Mouse (Mus musculus) lung, embryonic 16.5 days (tissue): Measurements from ENCODE around the gene Gm17657. TPM values are rescaled to one million over a fixed set of nuclear protein-coding genes. Genes with fewer than 3 reads are reported as not detected.

Experiments used
- ATAC-seq: fragments of 200-750 bp; cut with Nextera tagmentation; 2 replicates; pipeline ENCODE4 v1.8.0; 2017; ENCODE audit warnings: low read depth, mild to moderate bottlenecking, moderate library complexity
- H3K27ac ChIP-seq: fragments of 300-500 bp; sonication (generic); 2 replicates; pipeline ENCODE4 v1.5.1; 2014; ENCODE audit warnings: mild to moderate bottlenecking, control low read depth, low read length
- H3K27me3 ChIP-seq: fragments of 300-500 bp; sonication (generic); 2 replicates; pipeline ENCODE4 v1.6.1; 2014; ENCODE audit warnings: low read depth, low read length, mixed read lengths; ENCODE audit not compliant: control insufficient read depth, insufficient read depth
- H3K36me3 ChIP-seq: fragments of 300-500 bp; sonication (generic); 2 replicates; pipeline ENCODE4 v1.6.1; 2014; ENCODE audit warnings: low read length; ENCODE audit not compliant: control insufficient read depth, insufficient read depth
- H3K4me1 ChIP-seq: fragments of 300-500 bp; sonication (generic); replicated peaks from 2 replicates; pipeline ENCODE4 v1.6.1; 2014; ENCODE audit warnings: low read length, mixed read lengths; ENCODE audit not compliant: control insufficient read depth, insufficient read depth
- H3K4me2 ChIP-seq: fragments of 300-500 bp; sonication (generic); 2 replicates; pipeline ENCODE4 v1.6.1; 2014; ENCODE audit warnings: low read depth, low read length, control low read depth
- H3K4me3 ChIP-seq: fragments of 300-500 bp; sonication (generic); 2 replicates; pipeline ENCODE4 v1.5.1; 2014; ENCODE audit warnings: mild to moderate bottlenecking, low read length, control low read depth
- H3K9ac ChIP-seq: fragments of 300-500 bp; sonication (generic); 2 replicates; pipeline ENCODE4 v1.6.1; 2014; ENCODE audit warnings: low read length, control low read depth
- H3K9me3 ChIP-seq: fragments of 300-500 bp; sonication (generic); 2 replicates; pipeline ENCODE4 v1.6.1; 2016; ENCODE audit warnings: low read length; ENCODE audit not compliant: control insufficient read depth
- WGBS: fragments of 180-500 bp; shearing (Covaris S2); extraction: QIAGEN DNeasy Blood & Tissue Kit; methylation state at CpG from one replicate; pipeline ENCODE4 v1.1.7; 2014; 5-methylcytosine and 5-hydroxymethylcytosine counted together
- polyA plus RNA-seq: library from polyadenylated mRNA; unstranded; fragments of >200 nt; fragmentation: Nextera tagmentation; extraction: Ambion mirVana; gene quantifications from 2 replicates; pipeline ENCODE4 v1.2.1, GENCODE M21; 2015

The Gm17657 gene
- polyA plus RNA-seq: not detected in 2 replicates

DNA sequence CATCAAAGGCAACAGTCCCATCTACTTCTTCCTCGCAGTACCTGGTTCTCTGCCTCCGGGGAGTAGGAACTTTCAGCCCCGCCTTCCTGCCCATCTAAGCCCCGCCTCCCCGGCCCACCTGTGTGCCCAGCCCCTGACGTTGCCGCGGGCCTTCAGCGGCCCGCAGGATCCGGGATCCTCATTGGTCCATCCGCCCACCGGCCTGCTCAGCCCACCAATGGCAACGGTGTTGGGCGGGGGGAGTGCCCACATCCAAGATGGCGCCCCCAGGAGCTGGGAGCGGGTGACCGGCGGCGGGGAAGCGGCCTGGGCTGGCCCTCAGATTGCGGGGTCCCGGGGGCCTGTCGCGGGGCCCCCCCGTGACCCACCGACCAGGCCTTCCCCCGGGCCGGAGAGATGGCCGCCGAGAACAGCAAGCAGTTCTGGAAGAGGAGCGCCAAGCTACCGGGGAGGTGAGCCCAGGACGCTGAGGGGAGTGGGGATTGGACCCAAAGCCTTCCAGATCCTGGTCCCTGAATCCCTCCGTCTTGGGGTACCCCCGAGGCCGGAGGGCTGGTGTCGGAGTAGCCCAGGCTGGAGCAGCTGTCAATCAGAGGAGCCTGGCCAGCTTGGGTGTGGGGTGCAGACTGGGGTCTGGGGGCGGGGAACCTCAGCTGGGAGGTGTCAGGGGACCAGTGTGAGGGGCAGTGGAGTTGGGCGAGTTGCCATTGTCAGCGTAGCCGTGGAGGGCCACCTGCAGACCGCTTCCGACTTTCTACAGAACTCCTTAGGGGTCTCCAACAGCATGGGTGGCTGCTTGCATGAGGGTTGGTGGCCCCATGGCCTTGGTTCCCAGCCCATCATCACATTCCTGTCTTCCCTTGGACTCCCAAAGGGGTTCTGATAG lies at the start of gene Gm17657, which contains the start of gene Tbc1d22b:
Gene Gm17657, minus strand, starts transcription at position 96 of the 886 bp plus-strand sequence.
Gene Tbc1d22b, plus strand, starts transcription at position 243 of the 886 bp plus-strand sequence.
- H3K36me3 ChIP-seq: no peaks in the 10 kb centered on the region
- H3K27ac ChIP-seq: no peak within 1 kb of the TSS; the same call in 1 of the 2 replicates
- no peaks in the 10 kb centered on the region for H3K27me3 ChIP-seq
- peak within 1 kb of the TSS; percentile 79 for H3K4me3 ChIP-seq
- under 1% methylated on average over 44 of the region's 44 CpGs for WGBS
- ATAC-seq: peak; percentile 100
- H3K9ac ChIP-seq: peak within 1 kb of the TSS; percentile 93
- no peaks in the 10 kb centered on the region for H3K9me3 ChIP-seq
- peaks cover 22% of the 10 kb centered on the region for H3K4me1 ChIP-seq
- peak within 1 kb of the TSS; percentile 85 for H3K4me2 ChIP-seq

DNA sequence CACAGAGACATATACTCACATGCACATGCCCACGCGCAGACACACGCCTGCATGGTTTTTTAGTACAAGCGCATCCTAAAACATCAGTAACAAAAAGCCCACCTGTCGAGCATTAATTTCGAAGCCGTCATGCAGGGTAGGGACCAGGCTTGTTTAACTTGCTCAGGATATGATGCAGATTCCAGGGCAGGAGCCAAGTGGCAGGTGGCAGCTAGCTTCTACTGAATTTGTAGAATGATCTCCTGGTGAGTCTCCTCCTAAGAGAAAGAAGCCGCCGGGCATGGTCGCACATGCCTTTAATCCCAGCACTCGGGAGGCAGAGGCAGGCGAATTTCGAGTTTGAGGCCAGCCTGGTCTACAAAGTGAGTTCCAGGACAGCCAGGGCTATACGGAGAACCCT lies 49.6 kb upstream of the Gm17657 start:
- Histone ChIP-seq H3K9me3 (no peaks in the 10 kb centered on the region), H3K4me1 (no peaks in the 10 kb centered on the region), H3K36me3 (peaks cover 25% of the 10 kb centered on the region), H3K27me3 (no peaks in the 10 kb centered on the region), H3K4me2 (no peak overlapping the region), H3K4me3 (no peak overlapping the region), H3K9ac (no peak overlapping the region), H3K27ac (no peak overlapping the region)
- WGBS: 93% methylated on average over 14 of the region's 14 CpGs
- ATAC-seq: no peak

GRCm38 (mm10) chr17:29596771-29597132 lies 47.3 kb upstream of the Gm17657 start:
- Histone ChIP-seq H3K27ac (no peak overlapping the region), H3K4me2 (no peak overlapping the region), H3K36me3 (peaks cover 21% of the 10 kb centered on the region), H3K27me3 (no peaks in the 10 kb centered on the region), H3K4me3 (no peak overlapping the region), H3K4me1 (no peaks in the 10 kb centered on the region), H3K9me3 (no peaks in the 10 kb centered on the region), H3K9ac (no peak overlapping the region)
- no peak for ATAC-seq
- WGBS: 84% methylated on average over 13 of the region's 13 CpGs

DNA sequence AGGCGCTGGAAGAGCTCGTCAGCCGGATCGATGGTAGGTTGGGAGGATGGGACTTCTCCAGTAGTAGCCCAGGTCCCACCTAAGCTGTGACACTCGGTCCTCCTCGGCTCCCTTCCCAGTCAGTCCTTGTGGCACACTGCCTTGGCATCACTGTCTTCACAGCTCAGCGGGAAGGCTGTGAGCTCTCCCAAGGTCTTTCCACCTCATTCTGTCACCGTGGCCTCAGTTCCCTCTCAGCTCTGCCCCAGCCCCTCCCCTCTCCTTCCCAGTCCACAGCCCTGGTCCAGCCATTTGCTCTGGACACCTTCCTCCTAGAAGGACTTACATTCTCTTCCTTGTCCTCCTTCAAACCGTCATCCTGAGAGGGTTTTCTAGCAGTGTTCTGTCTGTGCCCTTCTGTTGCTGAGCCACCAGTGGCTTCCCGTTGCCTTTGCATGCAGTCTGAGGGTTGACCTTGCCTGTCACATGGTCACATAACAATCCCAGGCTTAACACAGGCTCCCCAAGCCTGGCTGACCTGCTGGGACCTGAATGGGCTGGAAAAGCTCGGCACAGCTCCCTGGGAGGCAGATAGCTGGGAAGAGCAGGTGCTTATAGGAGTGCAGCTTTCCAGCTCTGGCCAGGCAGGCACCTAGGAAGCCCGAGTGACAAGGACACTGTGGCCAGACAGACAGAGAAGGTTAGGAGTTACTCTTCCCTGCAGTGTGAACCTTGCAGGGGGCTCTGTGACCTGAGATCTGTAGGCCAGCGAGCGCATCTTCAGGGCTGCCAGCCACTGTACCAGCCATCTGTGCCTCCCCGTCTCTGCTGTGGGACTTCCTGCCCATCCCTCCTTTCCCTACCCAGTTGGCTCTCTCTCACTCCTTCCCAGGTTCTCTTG lies 46.7 kb upstream of the Gm17657 start:
- 81% methylated on average over 15 of the region's 15 CpGs for WGBS
- no peak for ATAC-seq
- Histone ChIP-seq H3K27ac (no peak overlapping the region), H3K36me3 (peaks cover 21% of the 10 kb centered on the region), H3K4me2 (no peak overlapping the region), H3K4me1 (no peaks in the 10 kb centered on the region), H3K9me3 (no peaks in the 10 kb centered on the region), H3K27me3 (no peaks in the 10 kb centered on the region), H3K4me3 (no peak overlapping the region), H3K9ac (no peak overlapping the region)

- ATAC-seq: peak; percentile 86
- Histone ChIP-seq H3K4me2 (no peak overlapping the region), H3K9me3 (no peaks in the 10 kb centered on the region), H3K4me3 (no peak overlapping the region), H3K27ac (peak overlapping the region; percentile 70), H3K9ac (no peak overlapping the region), H3K27me3 (no peaks in the 10 kb centered on the region), H3K4me1 (peaks cover 12% of the 10 kb centered on the region), H3K36me3 (no peaks in the 10 kb centered on the region)
- WGBS: 39% methylated on average over 11 of the region's 11 CpGs
Observed at GRCm38 (mm10) chr17:29589221-29589898, 39.9 kb upstream of the Gm17657 start.

- Histone ChIP-seq H3K4me1 (peaks cover 12% of the 10 kb centered on the region), H3K4me3 (no peak overlapping the region)
- ATAC-seq: no peak
Observed at GRCm38 (mm10) chr17:29586921-29587320, 37.5 kb upstream of the Gm17657 start.

DNA sequence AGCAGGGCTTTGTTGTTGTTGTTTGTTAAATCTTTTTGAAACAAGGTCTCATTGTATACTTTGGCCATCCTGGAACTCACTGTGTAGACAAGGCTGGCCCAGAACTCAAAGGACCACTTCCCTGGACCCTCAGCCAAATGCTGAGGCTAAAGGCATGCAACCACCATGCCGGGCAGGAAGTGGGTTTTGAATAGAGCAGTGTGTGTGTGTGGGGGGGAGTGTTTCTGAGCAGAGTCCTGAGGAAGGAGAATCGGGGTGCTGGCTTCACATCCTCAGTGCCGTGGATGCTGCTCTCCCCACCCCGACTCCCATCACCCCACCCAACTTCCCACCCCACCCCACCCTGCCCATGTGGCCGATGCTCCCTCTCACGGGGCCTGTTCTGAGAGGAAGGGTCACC lies 36.0 kb upstream of the Gm17657 start:
- Histone ChIP-seq H3K27ac (no peak overlapping the region), H3K27me3 (no peaks in the 10 kb centered on the region), H3K9me3 (no peaks in the 10 kb centered on the region), H3K4me1 (peaks cover 12% of the 10 kb centered on the region), H3K4me2 (no peak overlapping the region), H3K36me3 (peaks cover 4% of the 10 kb centered on the region), H3K9ac (no peak overlapping the region), H3K4me3 (no peak overlapping the region)
- no peak for ATAC-seq
- 77% methylated on average over 6 of the region's 6 CpGs for WGBS

More at GRCm38 (mm10) chr17:29586921-29587320, 37.5 kb upstream of the Gm17657 start:
- Histone ChIP-seq H3K4me2 (no peak overlapping the region), H3K27ac (no peak overlapping the region), H3K9ac (no peak overlapping the region), H3K27me3 (no peaks in the 10 kb centered on the region), H3K9me3 (no peaks in the 10 kb centered on the region), H3K36me3 (peaks cover under 1% of the 10 kb centered on the region; the same call in 1 of the 2 replicates)
- 77% methylated on average over 9 of the region's 9 CpGs for WGBS

DNA sequence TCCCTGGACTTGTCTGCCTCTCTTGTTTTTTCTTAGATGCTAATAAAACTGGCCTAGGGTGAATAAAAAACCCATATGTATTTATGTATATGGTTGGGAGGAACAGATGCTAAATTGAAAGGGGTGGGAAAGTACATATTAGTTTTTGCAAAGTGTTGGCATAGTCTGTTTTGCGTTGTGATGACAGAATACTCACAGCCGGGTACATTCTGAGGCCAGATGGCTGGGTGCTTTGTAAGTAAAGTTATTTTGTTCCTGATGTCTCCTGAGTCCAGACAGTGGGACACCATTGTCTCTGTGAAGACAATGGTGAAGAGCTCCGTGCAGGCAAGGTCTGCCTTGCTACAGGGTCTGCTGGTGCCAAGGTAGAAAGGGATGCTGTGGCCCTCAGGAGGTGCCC lies 35.3 kb upstream of the Gm17657 start:
- no peak for ATAC-seq
- no peak overlapping the region for H3K4me2 ChIP-seq
- no peaks in the 10 kb centered on the region for H3K9me3 ChIP-seq
- H3K27me3 ChIP-seq: no peaks in the 10 kb centered on the region
- H3K9ac ChIP-seq: no peak overlapping the region
- peaks cover 10% of the 10 kb centered on the region for H3K4me1 ChIP-seq
- no peak overlapping the region for H3K27ac ChIP-seq
- H3K4me3 ChIP-seq: no peak overlapping the region
- WGBS: 67% methylated on average over 3 of the region's 3 CpGs
- peaks cover 4% of the 10 kb centered on the region for H3K36me3 ChIP-seq
